Mouse (Mus musculus) olfactory bulb, adult 2 months (tissue): ENCODE measurements at regions not wholly inside any gene's neighbourhood (a gene's known extent, or its start where the extent isn't known, plus 50 kb on each side); places are given as distances from the start of the nearest gene placed in this dataset.

ENCODE experiments used
- CTCF ChIP-seq: fragments of 200-500 bp; IDR thresholded peaks from 2 replicates; pipeline ENCODE4 v1.5.1; 2012; ENCODE audit warnings: low read depth, mild to moderate bottlenecking, low read length, moderate library complexity; ENCODE audit not compliant: insufficient read depth
- POLR2A ChIP-seq: fragments of 200-500 bp; IDR thresholded peaks from 2 replicates; pipeline ENCODE4 v1.6.1; 2012; ENCODE audit warnings: mild to moderate bottlenecking, low read depth, low read length, moderate library complexity; ENCODE audit not compliant: insufficient read depth

GRCm38 (mm10) chr8:88939071-88939746 is 104.8 kb downstream of the Sall1 start:
- TF ChIP-seq CTCF (no peak), POLR2A (no peak)
